Mouse (Mus musculus) spleen, embryonic (tissue): ENCODE results near the gene Pcca.

Experiments used
- CTCF ChIA-PET: fragments of 350-600 bp; sonication (Branson Sonifier 250); formaldehyde crosslinking; loops from one replicate; lab custom pipeline; 2022; lab: Charles Lee

Pcca gene

GRCm38 (mm10) chr14:122730921-122731551 is 196.9 kb downstream of the Pcca start:
- CTCF ChIA-PET, result no interaction called here

- CTCF ChIA-PET, result no interaction called here
Measured at GRCm38 (mm10) chr14:122736806-122737205, 202.7 kb downstream of the Pcca start.

GRCm38 (mm10) chr14:122747860-122748842 is 214.0 kb downstream of the Pcca start:
- CTCF ChIA-PET, result no interaction called here

- CTCF ChIA-PET, result interaction anchor here (0.8 kb wide), 1 partner anchor 10 kb away, joined by 30 read pairs; no protein-coding TSS in a partner anchor
Measured at GRCm38 (mm10) chr14:122751552-122751951, 217.4 kb downstream of the Pcca start.

GRCm38 (mm10) chr14:122753278-122753677 is 219.2 kb downstream of the Pcca start:
- CTCF ChIA-PET, result no interaction called here

- CTCF ChIA-PET, result no interaction called here
Measured at GRCm38 (mm10) chr14:122754311-122754710, 220.2 kb downstream of the Pcca start.

GRCm38 (mm10) chr14:122755559-122755958 is 221.4 kb downstream of the Pcca start:
- CTCF ChIA-PET, result no interaction called here

- CTCF ChIA-PET, result no interaction called here
Measured at GRCm38 (mm10) chr14:122756671-122757070, 222.5 kb downstream of the Pcca start.

GRCm38 (mm10) chr14:122759890-122760289 is 225.8 kb downstream of the Pcca start:
- CTCF ChIA-PET, result no interaction called here

- CTCF ChIA-PET, result no interaction called here
Measured at GRCm38 (mm10) chr14:122760803-122761202, 226.7 kb downstream of the Pcca start.

GRCm38 (mm10) chr14:122762603-122763002 is 228.5 kb downstream of the Pcca start:
- CTCF ChIA-PET, result no interaction called here

GRCm38 (mm10) chr14:122765951-122766350 is 231.8 kb downstream of the Pcca start:
- CTCF ChIA-PET, result no interaction called here

GRCm38 (mm10) chr14:122766448-122766847 is 232.3 kb downstream of the Pcca start:
- CTCF ChIA-PET, result no interaction called here

- CTCF ChIA-PET, result no interaction called here
Measured at GRCm38 (mm10) chr14:122784701-122785100, 250.6 kb downstream of the Pcca start.

GRCm38 (mm10) chr14:122788199-122788598 is 254.1 kb downstream of the Pcca start:
- CTCF ChIA-PET, result no interaction called here

- CTCF ChIA-PET, result no interaction called here
Measured at GRCm38 (mm10) chr14:122790111-122790510, 256.0 kb downstream of the Pcca start.

GRCm38 (mm10) chr14:122793368-122793767 is 259.2 kb downstream of the Pcca start:
- CTCF ChIA-PET, result no interaction called here

- CTCF ChIA-PET, result no interaction called here
Measured at GRCm38 (mm10) chr14:122800296-122800695, 266.2 kb downstream of the Pcca start.

- CTCF ChIA-PET, result no interaction called here
Measured at GRCm38 (mm10) chr14:122821002-122821401, 286.9 kb downstream of the Pcca start.

- CTCF ChIA-PET, result interaction anchor here (0.6 kb wide), 1 partner anchor 191 kb away, joined by 13 read pairs; no protein-coding TSS in a partner anchor
Measured at GRCm38 (mm10) chr14:122823791-122824190, 289.7 kb downstream of the Pcca start.

GRCm38 (mm10) chr14:122825464-122825863 is 291.3 kb downstream of the Pcca start:
- CTCF ChIA-PET, result no interaction called here

- CTCF ChIA-PET, result no interaction called here
Measured at GRCm38 (mm10) chr14:122830433-122830832, 296.3 kb downstream of the Pcca start.

GRCm38 (mm10) chr14:122833666-122834065 is 299.5 kb downstream of the Pcca start:
- CTCF ChIA-PET, result no interaction called here
